Mouse (Mus musculus) CD4-positive helper T cell, adult 2 months (primary cell): ENCODE results near the gene Cyb561a3.
A peak's percentile ranks its signal among the peaks of the same experiment; 100 is the strongest.

Experiments used
- DNase-seq: peaks from one replicate; pipeline ENCODE4 v3.0.0-alpha.2; 2012; ENCODE audit warnings: low read depth, missing footprints, low spot score

Cyb561a3 gene

GRCm38 (mm10) chr19:10576690-10577561 lies at the start of gene Cyb561a3, which contains the start of gene Tmem138:
Gene Cyb561a3, plus strand, starts transcription at chr19:10577172.
Gene Tmem138, minus strand, starts transcription at chr19:10577362.
- peak; percentile 96 for DNase-seq

DNA sequence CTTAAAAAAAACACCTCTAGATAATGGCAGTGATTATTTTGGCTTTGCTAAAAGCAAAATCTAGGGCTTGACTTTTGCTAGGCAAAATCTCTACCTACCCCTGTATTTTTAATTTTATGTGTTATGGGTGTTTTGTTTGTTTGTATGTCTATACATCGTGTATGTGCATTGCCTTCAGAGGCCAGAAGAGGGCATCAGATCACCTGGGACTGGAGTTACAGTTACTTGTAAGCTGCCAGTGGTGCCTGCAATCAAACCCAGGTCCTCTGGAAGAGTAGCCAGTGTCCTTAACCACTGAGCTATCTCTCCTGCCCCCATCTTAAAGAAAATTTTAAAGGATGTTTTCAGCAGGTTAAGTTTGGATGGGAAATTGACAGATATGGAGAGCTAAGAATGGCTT lies 46.9 kb upstream of the Cyb561a3 start:
- DNase-seq = peak; percentile 16

DNA sequence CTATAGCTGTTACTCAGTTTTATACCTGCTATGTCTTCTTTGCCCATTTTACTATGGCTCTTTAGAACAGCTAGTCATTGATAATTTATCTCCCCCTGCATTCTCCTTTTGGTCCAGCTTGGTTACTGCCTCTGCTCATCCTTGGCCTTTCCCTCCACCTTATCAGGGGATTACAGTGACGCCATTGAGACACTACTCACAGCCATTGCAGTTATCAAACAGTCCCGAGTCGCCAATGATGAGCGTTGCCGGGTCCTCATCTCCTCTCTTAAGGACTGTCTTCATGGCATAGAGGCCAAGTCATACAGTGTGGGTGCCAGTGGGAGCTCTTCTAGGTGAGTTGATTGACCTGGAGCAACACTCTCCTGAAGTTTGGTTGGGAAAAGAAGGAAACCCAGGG lies 37.5 kb upstream of the Cyb561a3 start:
- DNase-seq = no peak

DNA sequence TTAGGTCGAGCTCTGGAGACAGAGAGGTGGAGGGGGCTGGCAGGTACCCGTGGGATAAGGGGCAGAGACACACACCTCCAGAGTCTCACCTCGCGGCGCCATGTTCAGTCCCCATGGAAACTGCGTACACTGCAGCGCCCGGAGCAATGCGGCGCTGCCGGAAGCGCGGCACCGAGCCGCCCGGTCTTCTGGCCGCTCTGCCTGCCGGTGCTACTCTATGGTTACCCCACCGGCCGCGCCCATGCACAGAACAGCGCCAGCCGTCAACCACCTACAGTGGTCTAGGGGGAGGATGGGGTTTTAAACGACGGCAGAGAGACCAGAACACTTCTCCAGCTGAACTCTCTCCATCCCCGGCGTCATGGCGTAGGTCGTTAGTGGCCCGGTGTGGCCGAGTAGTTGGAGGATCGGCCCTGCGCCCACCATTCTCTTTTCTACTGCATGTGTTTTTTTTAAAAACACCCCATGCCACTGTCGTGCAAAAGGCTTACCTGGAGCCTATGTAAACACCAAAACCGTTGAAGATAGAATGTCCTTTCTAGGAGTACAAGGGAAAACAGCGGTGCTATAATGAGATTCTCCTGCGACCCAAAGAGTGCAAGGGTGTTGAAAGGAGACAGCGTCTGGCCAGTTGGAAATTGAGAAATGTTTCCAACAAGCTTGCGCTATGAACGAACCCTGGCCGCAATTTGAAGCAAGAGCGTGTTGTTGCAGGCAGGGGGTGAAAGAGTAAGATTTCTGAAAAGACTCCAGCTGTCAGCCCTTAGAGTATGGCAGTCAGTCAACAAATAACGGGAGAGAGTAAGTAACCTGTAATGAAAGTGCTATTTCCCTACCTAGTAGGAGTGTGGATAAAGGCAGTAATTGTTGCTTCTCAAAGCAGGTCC lies 21.1 kb upstream of the Cyb561a3 start, which contains the start of gene Tmem216:
Gene Tmem216 (minus strand): TSS at position 615 of the 887 bp plus-strand sequence.
- peak; percentile 89 for DNase-seq

DNA sequence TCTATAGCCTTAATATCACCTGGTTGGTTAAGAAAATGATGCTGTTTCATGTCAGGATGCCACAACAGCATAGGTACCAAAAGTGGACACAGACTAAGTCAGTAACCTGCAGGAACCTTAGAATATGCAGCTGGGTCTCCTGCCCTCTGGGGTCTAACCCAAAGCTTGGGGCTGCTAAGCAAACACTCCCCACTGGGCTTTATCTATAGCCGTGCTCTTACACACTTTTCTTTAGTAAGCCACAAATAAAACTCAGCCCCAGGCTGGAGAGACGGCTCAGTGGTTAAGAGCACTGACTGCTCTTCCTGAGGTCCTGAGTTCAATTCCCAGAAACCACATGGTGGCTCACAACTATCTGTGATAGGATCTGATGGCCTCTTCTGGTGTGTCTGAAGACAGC lies 20.0 kb upstream of the Cyb561a3 start:
- DNase-seq = no peak

DNA sequence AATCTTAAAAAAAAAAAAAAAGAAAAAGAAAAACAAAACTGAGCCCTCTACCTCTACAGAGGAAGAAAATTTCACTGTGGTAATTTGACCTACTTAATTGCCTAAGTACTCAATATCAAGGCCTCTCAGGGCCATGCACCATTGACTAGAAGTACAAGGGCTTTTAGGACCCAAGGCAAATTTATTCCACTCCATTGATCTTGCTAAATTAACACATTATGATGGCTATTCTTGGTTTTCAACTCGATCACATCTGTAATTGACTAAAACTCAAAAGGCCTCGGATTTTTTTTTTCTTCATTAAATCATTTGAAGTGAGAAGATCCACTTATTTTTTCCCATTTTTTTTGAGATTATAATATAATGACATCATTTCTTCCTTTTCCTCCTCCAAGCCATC lies 19.5 kb upstream of the Cyb561a3 start:
- DNase-seq = no peak

DNA sequence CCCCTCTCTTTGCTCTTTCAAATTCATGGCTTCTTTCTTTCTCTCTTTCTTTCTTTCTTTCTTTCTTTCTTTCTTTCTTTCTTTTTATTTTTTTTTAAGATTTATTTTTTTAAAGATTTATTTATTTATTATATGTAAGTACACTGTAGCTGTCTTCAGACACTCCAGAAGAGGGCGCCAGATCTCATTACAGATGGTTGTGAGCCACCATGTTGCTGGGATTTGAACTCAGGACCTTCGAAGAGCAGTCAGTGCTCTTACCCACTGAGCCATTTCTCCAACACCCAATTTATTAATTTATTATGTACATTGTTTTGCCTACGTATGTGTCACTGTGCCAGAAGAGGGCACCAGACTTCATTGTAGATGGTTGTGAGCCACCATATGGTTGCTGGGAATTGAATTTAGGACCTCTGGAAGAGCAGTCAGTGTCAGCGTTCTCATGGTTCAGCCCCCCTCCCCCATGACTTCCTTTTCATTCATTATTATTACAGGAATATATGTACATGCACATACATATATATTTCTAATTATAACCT lies 19.1 kb upstream of the Cyb561a3 start:
- peak; percentile 16 for DNase-seq

DNA sequence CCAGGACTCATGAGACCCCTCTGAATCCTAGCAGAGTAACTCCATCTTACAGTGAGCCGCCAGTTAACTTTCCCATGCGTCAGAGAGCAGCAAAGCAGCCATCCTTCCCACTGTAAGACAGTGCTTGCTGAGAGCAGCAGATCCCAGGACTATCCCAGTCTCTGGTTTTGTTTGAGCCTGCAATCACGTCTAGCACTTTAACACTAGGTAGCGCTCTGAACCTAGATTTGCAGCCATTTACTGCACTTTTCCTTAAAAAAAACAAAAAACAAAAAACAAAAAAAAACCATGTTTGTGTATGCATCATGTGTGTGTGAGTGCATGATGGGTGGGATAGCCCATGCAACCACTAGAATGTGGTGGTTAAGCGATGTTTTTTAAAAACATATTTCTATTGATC lies 16.9 kb upstream of the Cyb561a3 start:
- no peak for DNase-seq

- no peak for DNase-seq
These were observed 15.2 kb upstream of the Cyb561a3 start for GRCm38 (mm10) chr19:10561558-10562314.

DNA sequence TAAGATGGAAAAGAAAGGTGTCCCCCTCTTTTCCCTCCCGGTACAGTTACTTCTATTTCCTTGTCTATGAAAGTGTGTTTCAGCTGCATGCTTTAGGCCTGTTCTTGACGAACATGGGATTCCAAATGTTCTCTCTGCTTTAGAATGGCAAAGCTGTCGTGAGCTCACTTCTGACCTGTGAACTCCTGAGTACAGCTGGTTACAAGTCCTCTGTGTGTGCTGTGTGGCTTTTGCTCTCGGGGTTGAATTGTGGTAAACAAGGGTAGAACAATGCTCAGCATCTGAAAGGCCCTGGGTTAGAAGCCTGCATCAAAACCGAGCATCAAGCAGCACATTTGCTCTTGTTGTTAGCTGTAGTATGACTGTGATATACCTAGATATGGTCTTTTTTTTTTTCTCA lies 14.6 kb upstream of the Cyb561a3 start:
- no peak for DNase-seq

- DNase-seq = no peak
These were observed 12.7 kb upstream of the Cyb561a3 start for GRCm38 (mm10) chr19:10564278-10564677.

DNA sequence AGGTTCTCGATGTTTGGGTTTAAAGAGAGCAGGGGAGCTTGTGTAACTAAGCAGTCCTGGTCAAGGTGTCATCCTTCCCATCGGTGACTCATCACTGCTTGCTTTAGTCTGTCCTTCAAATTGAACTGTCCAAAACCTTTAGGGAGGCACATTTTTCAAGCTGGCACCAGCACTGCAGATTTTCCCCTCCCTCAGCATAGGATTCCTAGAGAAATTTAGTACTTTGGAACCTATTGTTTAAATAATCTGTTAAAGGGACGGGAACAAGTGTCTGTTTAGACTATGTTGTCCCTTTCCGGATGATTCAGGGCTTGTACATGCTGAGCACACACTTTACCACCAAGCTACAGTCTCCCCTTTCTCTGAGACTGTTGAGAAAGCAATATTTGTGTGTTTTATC lies 11.8 kb upstream of the Cyb561a3 start:
- no peak for DNase-seq

- no peak for DNase-seq
These were observed 7.3 kb upstream of the Cyb561a3 start for GRCm38 (mm10) chr19:10569627-10570026.

DNA sequence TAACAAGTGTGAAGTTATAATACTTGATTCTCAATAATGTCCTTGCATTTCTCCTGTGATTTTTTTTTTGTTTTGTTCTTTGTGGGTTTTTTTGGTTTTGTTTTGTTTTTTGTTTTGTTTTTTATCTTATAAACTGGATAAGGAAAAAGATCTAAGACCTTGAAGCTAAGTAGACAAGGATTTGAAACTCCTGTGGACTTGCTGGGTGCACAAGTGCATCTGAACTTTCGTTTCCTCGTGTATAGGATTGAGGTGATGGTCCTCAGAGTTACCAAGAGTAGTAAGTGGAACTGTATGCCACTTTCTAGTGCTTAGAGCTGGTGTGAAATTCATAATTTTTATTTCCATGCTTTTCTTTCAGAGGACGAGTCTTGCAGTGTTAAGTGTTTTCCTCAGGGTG lies 3.1 kb downstream of the Cyb561a3 start:
- DNase-seq = no peak

DNA sequence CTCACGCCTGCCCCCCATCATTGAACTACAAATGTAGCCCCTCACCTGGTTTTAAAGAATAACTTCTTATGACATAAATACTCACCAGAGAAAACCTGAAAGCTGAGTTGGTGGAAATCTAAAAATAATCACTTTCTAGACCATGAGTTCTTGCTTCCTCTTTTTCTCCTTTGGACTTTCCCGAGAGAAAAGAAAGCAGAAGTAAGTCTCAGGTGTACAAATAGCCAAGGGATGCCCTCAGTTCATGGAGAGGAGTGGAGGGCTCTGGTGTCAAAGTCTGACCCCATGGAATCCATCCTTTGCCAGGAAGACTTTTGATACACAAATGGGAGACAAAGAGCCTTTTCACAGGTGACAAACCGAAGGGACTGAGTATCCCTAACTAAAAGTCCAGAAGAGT lies 3.8 kb downstream of the Cyb561a3 start:
- DNase-seq = no peak

GRCm38 (mm10) chr19:10581984-10582383 lies 5.0 kb downstream of the Cyb561a3 start:
- DNase-seq = no peak

DNA sequence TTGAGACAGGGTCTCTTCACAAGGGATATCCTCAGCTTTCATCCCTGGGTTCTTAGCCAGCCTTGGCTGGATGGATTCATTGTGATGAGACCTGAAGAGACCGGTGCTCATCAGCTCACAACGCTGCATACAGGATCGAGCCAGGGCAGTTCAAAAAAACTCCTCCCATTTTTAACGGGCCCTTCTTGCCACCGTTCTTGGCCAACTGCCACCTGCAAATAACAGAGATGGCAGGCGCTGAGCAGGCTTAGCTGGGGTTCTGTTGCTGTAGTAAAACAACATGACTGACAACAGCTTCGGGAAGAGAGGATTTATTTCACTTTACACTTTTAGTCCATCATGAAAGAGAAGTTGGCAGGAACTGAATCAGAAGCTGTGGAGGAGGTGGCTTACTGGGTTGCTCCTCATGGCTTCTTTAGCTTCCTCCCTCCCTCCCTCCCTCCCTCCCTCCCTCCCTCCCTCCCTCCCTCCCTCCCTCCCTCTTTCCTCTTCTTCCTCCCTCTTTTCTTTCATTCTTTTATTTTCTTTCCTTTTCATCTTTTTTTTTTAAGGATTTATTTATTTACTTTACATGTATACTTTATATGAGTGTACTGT lies 6.7 kb downstream of the Cyb561a3 start:
- DNase-seq = no peak

- DNase-seq = no peak
These were observed 8.1 kb downstream of the Cyb561a3 start for GRCm38 (mm10) chr19:10585112-10585511.

GRCm38 (mm10) chr19:10587231-10587630 lies 10.3 kb downstream of the Cyb561a3 start:
- DNase-seq = no peak

DNA sequence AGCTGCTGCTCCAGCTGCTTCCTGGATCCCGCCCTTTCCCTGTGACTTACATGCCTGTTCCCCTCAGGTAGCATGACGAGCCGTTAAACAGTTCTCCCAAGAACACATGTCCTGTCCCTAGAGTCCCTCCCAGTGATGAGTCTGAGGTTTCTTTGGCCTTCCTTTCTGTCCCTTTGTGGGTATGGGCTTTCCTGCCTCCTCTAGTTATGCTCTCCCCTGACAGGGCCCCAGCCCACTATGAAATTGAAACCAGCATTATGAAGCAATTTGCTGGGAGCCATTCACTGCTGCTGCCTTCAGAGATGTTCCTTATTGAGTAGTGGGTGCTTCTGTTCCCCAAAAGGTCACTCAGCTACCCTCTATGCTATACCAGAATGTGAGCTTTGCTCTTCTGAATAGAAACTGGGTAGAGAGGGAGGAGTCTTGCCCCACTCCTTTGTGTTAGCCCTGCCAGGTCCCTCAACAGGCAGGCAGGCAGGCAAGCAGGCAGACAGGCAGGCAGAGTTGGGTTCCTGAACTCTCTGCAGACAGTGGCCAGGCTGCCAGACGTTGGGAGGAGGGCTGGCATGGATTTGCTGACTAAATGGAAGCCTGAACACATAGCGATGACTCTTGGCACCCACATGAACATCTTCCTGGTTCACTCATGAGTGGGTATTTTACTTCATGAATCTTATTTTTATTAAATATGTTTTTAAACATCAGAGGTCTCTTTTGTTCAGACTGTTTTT lies 12.3 kb downstream of the Cyb561a3 start:
- DNase-seq = no peak
